Mouse (Mus musculus) layer of hippocampus, adult 8-10 months (tissue): ENCODE data around the gene Cirbp. TPM values are rescaled to one million over a fixed set of nuclear protein-coding genes. Genes with fewer than 3 reads are reported as not detected.

Experiments
- DNase-seq, 2 experiments: peaks; one replicate each; pipeline ENCODE4 v3.0.0; 2022; ENCODE audit warnings: low spot score in 2 of 2
- total RNA-seq, 4 experiments: library from RNA; stranded (reverse); gene quantifications; 2 replicates each; pipeline ENCODE4 v1.2.4; 2022

Gene Cirbp
- total RNA-seq, 4 experiments from 2014 or later = 75.7 to 148 (median 96.4) TPM

- no peak for DNase-seq
Observed at GRCm38 (mm10) chr10:80175536-80176269, 9.9 kb downstream of the Cirbp start.

- DNase-seq = no peak
Observed at GRCm38 (mm10) chr10:80176270-80176834, 10.6 kb downstream of the Cirbp start.

GRCm38 (mm10) chr10:80177441-80178279 lies 11.9 kb downstream of the Cirbp start:
- no peak for DNase-seq

- DNase-seq = no peak
Observed at GRCm38 (mm10) chr10:80179068-80180051, 13.6 kb downstream of the Cirbp start, which contains the start of gene Efna2. Gene Efna2 (plus strand): TSS chr10:80179482.

GRCm38 (mm10) chr10:80180288-80180687 lies 14.5 kb downstream of the Cirbp start:
- no peak for DNase-seq

- no peak for DNase-seq
Observed at GRCm38 (mm10) chr10:80180823-80181222, 15.0 kb downstream of the Cirbp start.

GRCm38 (mm10) chr10:80182547-80182946 lies 16.8 kb downstream of the Cirbp start:
- no peak for DNase-seq

- DNase-seq = no peak
Observed at GRCm38 (mm10) chr10:80186649-80187048, 20.9 kb downstream of the Cirbp start.

- DNase-seq = no peak
Observed at GRCm38 (mm10) chr10:80187739-80188138, 22.0 kb downstream of the Cirbp start.

- no peak for DNase-seq
Observed at GRCm38 (mm10) chr10:80188453-80189024, 22.8 kb downstream of the Cirbp start.

GRCm38 (mm10) chr10:80189999-80190398 lies 24.2 kb downstream of the Cirbp start:
- DNase-seq = no peak

- DNase-seq = no peak
Observed at GRCm38 (mm10) chr10:80190491-80191051, 24.8 kb downstream of the Cirbp start.

- no peak for DNase-seq
Observed at GRCm38 (mm10) chr10:80193976-80194375, 28.2 kb downstream of the Cirbp start.

- no peak for DNase-seq
Observed at GRCm38 (mm10) chr10:80194441-80194840, 28.7 kb downstream of the Cirbp start.

- DNase-seq = no peak
Observed at GRCm38 (mm10) chr10:80196167-80196566, 30.4 kb downstream of the Cirbp start.

- DNase-seq = no peak
Observed at GRCm38 (mm10) chr10:80196778-80197581, 31.2 kb downstream of the Cirbp start.

- peak; percentile 69 to 76 for DNase-seq
Observed at GRCm38 (mm10) chr10:80199440-80200008, 33.7 kb downstream of the Cirbp start.

- no peak for DNase-seq
Observed at GRCm38 (mm10) chr10:80200485-80200884, 34.7 kb downstream of the Cirbp start.

- no peak for DNase-seq
Observed at GRCm38 (mm10) chr10:80204055-80204454, 38.3 kb downstream of the Cirbp start.
